7 mouse cellular contexts compared by ENCODE assay signal in genomic region chr9:103174771-103175519, GRCm38 (mm10). TPM values are rescaled to one million over a fixed set of nuclear protein-coding genes. Genes with fewer than 3 reads are reported as not detected.
DNase-seq lines count a peak whose midpoint lies in the region; ATAC-seq and TF ChIP-seq lines count a peak whose summit lies in the region.

No protein-coding gene starts in this region.

- peak; percentile 77 for TF ChIP-seq CTCF in intestine, postnatal 0 days (IDR thresholded peaks at IDR 0.05; ENCODE audit: low read depth)

- no peak overlapping the region for H3K4me2 ChIP-seq in midbrain, embryonic 14.5 days (ENCODE audit: low read length)
- no peak overlapping the region for H3K4me2 ChIP-seq in midbrain, embryonic 16.5 days (ENCODE audit: low read length)
- no peak overlapping the region for H3K4me2 ChIP-seq in intestine, postnatal 0 days (replicated peaks; ENCODE audit: low read depth)

- no peak for ATAC-seq in midbrain, embryonic 14.5 days (ENCODE audit: low FRiP score, low TSS enrichment)
- no peak for ATAC-seq in midbrain, embryonic 16.5 days
- peak; percentile 41 for ATAC-seq in intestine, postnatal 0 days

- 68% methylated on average over 6 of the region's 6 CpGs for WGBS in midbrain, embryonic 14.5 days
- WGBS in midbrain, embryonic 16.5 days: 62% methylated on average over 6 of the region's 6 CpGs
- WGBS in intestine, postnatal 0 days: 59% methylated on average over 6 of the region's 6 CpGs
- whole genome bisulfite sequencing in forebrain, embryonic 10.5 days: 66% methylated on average over 6 of the region's 6 CpGs
- 62% methylated on average over 6 of the region's 6 CpGs for WGBS in limb, embryonic 10.5 days

- H3K4me1 ChIP-seq in midbrain, embryonic 14.5 days (ENCODE audit: control insufficient read depth, insufficient read depth, low read length): no peaks in the 10 kb centered on the region
- H3K4me1 ChIP-seq in midbrain, embryonic 16.5 days (ENCODE audit: control insufficient read depth, insufficient read depth, low read length): no peaks in the 10 kb centered on the region; the same call in 1 of the 2 replicates
- H3K4me1 ChIP-seq in intestine, postnatal 0 days (replicated peaks; ENCODE audit: control insufficient read depth, insufficient read depth, low read length): no peaks in the 10 kb centered on the region
- H3K4me1 ChIP-seq in forebrain, embryonic 10.5 days: peaks cover 21% of the 10 kb centered on the region
- H3K4me1 ChIP-seq in limb, embryonic 10.5 days: 0 out of 2 replicates have a peak, but pooled peaks cover 4% of the 10 kb centered on the region

- no peaks in the 10 kb centered on the region for H3K27me3 ChIP-seq in midbrain, embryonic 14.5 days (ENCODE audit: control insufficient read depth, insufficient read depth, low read length)
- no peaks in the 10 kb centered on the region for H3K27me3 ChIP-seq in midbrain, embryonic 16.5 days (ENCODE audit: control insufficient read depth, insufficient read depth, low read depth, low read length)
- no peaks in the 10 kb centered on the region for H3K27me3 ChIP-seq in intestine, postnatal 0 days (replicated peaks; ENCODE audit: control insufficient read depth, insufficient read depth, low read length)
- H3K27me3 ChIP-seq in forebrain, embryonic 10.5 days (ENCODE audit: poor library complexity, severe bottlenecking): no peaks in the 10 kb centered on the region
- no peaks in the 10 kb centered on the region for H3K27me3 ChIP-seq in limb, embryonic 10.5 days (ENCODE audit: low read depth, poor library complexity, severe bottlenecking)

- no peaks in the 10 kb centered on the region for H3K9me3 ChIP-seq in midbrain, embryonic 14.5 days (ENCODE audit: control insufficient read depth, low read length)
- H3K9me3 ChIP-seq in midbrain, embryonic 16.5 days (replicated peaks; ENCODE audit: control insufficient read depth, low read length, poor library complexity, severe bottlenecking): no peaks in the 10 kb centered on the region
- H3K9me3 ChIP-seq in intestine, postnatal 0 days (ENCODE audit: control insufficient read depth): no peaks in the 10 kb centered on the region
- H3K9me3 ChIP-seq in forebrain, embryonic 10.5 days: no peaks in the 10 kb centered on the region
- H3K9me3 ChIP-seq in limb, embryonic 10.5 days (replicated peaks): no peaks in the 10 kb centered on the region

- no peak overlapping the region for H3K9ac ChIP-seq in midbrain, embryonic 14.5 days (replicated peaks; ENCODE audit: low read length)
- H3K9ac ChIP-seq in midbrain, embryonic 16.5 days (ENCODE audit: low read depth, low read length): no peak overlapping the region
- H3K9ac ChIP-seq in intestine, postnatal 0 days (ENCODE audit: low read depth, low read length): no peak overlapping the region

- H3K4me3 ChIP-seq in midbrain, embryonic 14.5 days (replicated peaks; ENCODE audit: low read depth, low read length): no peak overlapping the region
- no peak overlapping the region for H3K4me3 ChIP-seq in midbrain, embryonic 16.5 days (ENCODE audit: low read depth, low read length)
- H3K4me3 ChIP-seq in intestine, postnatal 0 days (ENCODE audit: low read depth, low read length): no peak overlapping the region
- H3K4me3 ChIP-seq in forebrain, embryonic 10.5 days: no peak overlapping the region
- no peak overlapping the region for H3K4me3 ChIP-seq in limb, embryonic 10.5 days

- no peak overlapping the region for H3K27ac ChIP-seq in midbrain, embryonic 14.5 days (replicated peaks; ENCODE audit: low read depth, low read length)
- no peak overlapping the region for H3K27ac ChIP-seq in midbrain, embryonic 16.5 days (ENCODE audit: low read length)
- H3K27ac ChIP-seq in intestine, postnatal 0 days (ENCODE audit: low read depth, low read length): no peak overlapping the region
- no peak overlapping the region for H3K27ac ChIP-seq in forebrain, embryonic 10.5 days
- H3K27ac ChIP-seq in limb, embryonic 10.5 days: no peak overlapping the region

- DNase-seq in midbrain, embryonic 14.5 days: peak; percentile 26
- peak; percentile 27 for DNase-seq in adrenal gland, adult 8-10 months
- peak; percentile 80 for DNase-seq in lung, postnatal 36 days
- DNase-seq in forebrain, embryonic 10.5 days (ENCODE audit: extremely low spot score, low spot score): no peak
- no peak for DNase-seq in limb, embryonic 10.5 days (ENCODE audit: low spot score)

- H3K36me3 ChIP-seq in midbrain, embryonic 14.5 days (ENCODE audit: control insufficient read depth, insufficient read depth, low read length): peaks cover 43% of the 10 kb centered on the region
- peaks cover 3% of the 10 kb centered on the region for H3K36me3 ChIP-seq in midbrain, embryonic 16.5 days (ENCODE audit: control insufficient read depth, insufficient read depth, low read length)
- no peaks in the 10 kb centered on the region for H3K36me3 ChIP-seq in intestine, postnatal 0 days (ENCODE audit: control insufficient read depth, insufficient read depth)
- peaks cover 19% of the 10 kb centered on the region for H3K36me3 ChIP-seq in forebrain, embryonic 10.5 days (replicated peaks)
- no peaks in the 10 kb centered on the region for H3K36me3 ChIP-seq in limb, embryonic 10.5 days

RNA-seq across cellular contexts. Expression of gene Srprb, which starts 27.0 kb away (rescaled TPM):
- polyA plus RNA-seq in midbrain, embryonic 14.5 days (2014; fragmentation: Nextera tagmentation; extraction: Ambion mirVana): 49.0 and 55.4 TPM in 2 replicates
- 56.0 and 60.7 TPM in 2 replicates for polyA plus RNA-seq in midbrain, embryonic 16.5 days (2015; fragmentation: Nextera tagmentation; extraction: Ambion mirVana)
- 10 to 100 TPM; 38.6 to 47.5 (median 43.1) TPM for total RNA-seq in adrenal gland, adult 8-10 months (2022)
- 20.7 and 21.4 TPM in 2 replicates for polyA plus RNA-seq in intestine, postnatal 0 days (2015; fragmentation: Nextera tagmentation; extraction: Ambion mirVana)
- 62.1 and 66.9 TPM in 2 replicates for polyA plus RNA-seq in forebrain, embryonic 10.5 days (2016; fragmentation: Nextera tagmentation; extraction: Ambion mirVana)
- 72.4 and 74.1 TPM in 2 replicates for polyA plus RNA-seq in limb, embryonic 10.5 days (2016; fragmentation: Nextera tagmentation; extraction: Ambion mirVana)

RNA-seq across cellular contexts. Expression of gene Gm20425, which starts 55.2 kb away (rescaled TPM):
- 0.16 and 3.5 TPM in 2 replicates for polyA plus RNA-seq in midbrain, embryonic 14.5 days (2014; fragmentation: Nextera tagmentation; extraction: Ambion mirVana)
- polyA plus RNA-seq in midbrain, embryonic 16.5 days (2015; fragmentation: Nextera tagmentation; extraction: Ambion mirVana): 2.2 and 2.3 TPM in 2 replicates
- total RNA-seq in adrenal gland, adult 8-10 months (2022): 10 to 100 TPM; 14.1 to 20.5 (median 17.7) TPM
- 8.9 and 10.0 TPM in 2 replicates for polyA plus RNA-seq in intestine, postnatal 0 days (2015; fragmentation: Nextera tagmentation; extraction: Ambion mirVana)
- polyA plus RNA-seq in forebrain, embryonic 10.5 days (2016; fragmentation: Nextera tagmentation; extraction: Ambion mirVana): not detected in 2 replicates
- polyA plus RNA-seq in limb, embryonic 10.5 days (2016; fragmentation: Nextera tagmentation; extraction: Ambion mirVana): not detected in 2 replicates

RNA-seq across cellular contexts. Expression of gene Trf, which starts 55.3 kb away (rescaled TPM):
- 16.7 and 30.6 TPM in 2 replicates for polyA plus RNA-seq in midbrain, embryonic 14.5 days (2014; fragmentation: Nextera tagmentation; extraction: Ambion mirVana)
- 23.5 and 26.7 TPM in 2 replicates for polyA plus RNA-seq in midbrain, embryonic 16.5 days (2015; fragmentation: Nextera tagmentation; extraction: Ambion mirVana)
- 100 to 1,000 TPM; 104 to 194 (median 130) TPM for total RNA-seq in adrenal gland, adult 8-10 months (2022)
- polyA plus RNA-seq in intestine, postnatal 0 days (2015; fragmentation: Nextera tagmentation; extraction: Ambion mirVana): 237 and 245 TPM in 2 replicates
- polyA plus RNA-seq in forebrain, embryonic 10.5 days (2016; fragmentation: Nextera tagmentation; extraction: Ambion mirVana): 11.9 and 14.2 TPM in 2 replicates
- polyA plus RNA-seq in limb, embryonic 10.5 days (2016; fragmentation: Nextera tagmentation; extraction: Ambion mirVana): 9.3 and 10.5 TPM in 2 replicates

Comparison
In these comparisons a context has a peak if more than half of its experiments do, and no peak if none do; other contexts are left out.
1. DNase-seq: peak in midbrain, embryonic 14.5 days (single experiment), adrenal gland, adult 8-10 months (single experiment) and lung, postnatal 36 days (single experiment); none in forebrain, embryonic 10.5 days (single experiment) and limb, embryonic 10.5 days (single experiment).